Mouse (Mus musculus) heart, embryonic 13.5 days (tissue): Measurements from ENCODE around the gene Ube2c. TPM values are rescaled to one million over a fixed set of nuclear protein-coding genes. Genes with fewer than 3 reads are reported as not detected.

ENCODE experiments used
- ATAC-seq: fragments of 200-750 bp; cut with Nextera tagmentation; 2 replicates; pipeline ENCODE4 v1.8.0; 2017; ENCODE audit warnings: moderate TSS enrichment; ENCODE audit not compliant: insufficient number of reproducible peaks, low FRiP score, low TSS enrichment; ENCODE audit errors: extremely low read depth
- H3K27ac ChIP-seq: fragments of 300-500 bp; sonication (generic); replicated peaks from 2 replicates; pipeline ENCODE4 v1.5.1; 2015; ENCODE audit warnings: moderate library complexity, mild to moderate bottlenecking, inconsistent platforms
- H3K27me3 ChIP-seq: fragments of 300-500 bp; sonication (generic); replicated peaks from 2 replicates; pipeline ENCODE4 v1.6.1; 2015; ENCODE audit warnings: mild to moderate bottlenecking, inconsistent platforms
- H3K36me3 ChIP-seq: fragments of 300-500 bp; sonication (generic); 2 replicates; pipeline ENCODE4 v1.6.1; 2015; ENCODE audit warnings: mild to moderate bottlenecking, inconsistent platforms
- H3K4me1 ChIP-seq: fragments of 300-500 bp; sonication (generic); 2 replicates; pipeline ENCODE4 v1.6.1; 2015; ENCODE audit warnings: inconsistent platforms
- H3K4me2 ChIP-seq: fragments of 300-500 bp; sonication (generic); 2 replicates; pipeline ENCODE4 v1.6.1; 2015; ENCODE audit warnings: inconsistent platforms, mild to moderate bottlenecking, moderate library complexity
- H3K4me3 ChIP-seq: fragments of 300-500 bp; sonication (generic); 2 replicates; pipeline ENCODE4 v1.5.1; 2015; ENCODE audit warnings: moderate library complexity, mild to moderate bottlenecking, inconsistent platforms
- H3K9ac ChIP-seq: fragments of 300-500 bp; sonication (generic); 2 replicates; pipeline ENCODE4 v1.6.1; 2015; ENCODE audit warnings: inconsistent platforms, mild to moderate bottlenecking, moderate library complexity
- H3K9me3 ChIP-seq: fragments of 300-500 bp; sonication (generic); 2 replicates; pipeline ENCODE4 v1.6.1; 2016; ENCODE audit warnings: inconsistent platforms
- WGBS: fragments of 180-500 bp; shearing (Covaris S2); methylation state at CpG from one replicate; pipeline ENCODE4 v1.1.7; 2015; ENCODE audit warnings: mixed read lengths; 5-methylcytosine and 5-hydroxymethylcytosine counted together
- polyA plus RNA-seq: library from polyadenylated mRNA; unstranded; fragments of >200 nt; fragmentation: Nextera tagmentation; extraction: Ambion mirVana; gene quantifications from 2 replicates; pipeline ENCODE4 v1.2.1, GENCODE M21; 2015

Ube2c gene
- polyA plus RNA-seq, 1 experiment from 2014 or later = 434 TPM

- Histone ChIP-seq H3K4me2 (peak overlapping the region; percentile 78), H3K36me3 (peaks cover 66% of the 10 kb centered on the region), H3K27ac (no peak overlapping the region), H3K9me3 (no peaks in the 10 kb centered on the region), H3K27me3 (no peaks in the 10 kb centered on the region), H3K9ac (no peak overlapping the region), H3K4me1 (peaks cover 14% of the 10 kb centered on the region), H3K4me3 (peak overlapping the region; percentile 88)
- 91% methylated on average over 4 of the region's 4 CpGs for WGBS
- ATAC-seq = no peak
Observed at GRCm38 (mm10) chr2:164823969-164824368, 54.3 kb downstream of the Ube2c start.

GRCm38 (mm10) chr2:164825521-164825920 is 55.8 kb downstream of the Ube2c start:
- H3K36me3 ChIP-seq = peaks cover 68% of the 10 kb centered on the region
- WGBS = 90% methylated on average over 17 of the region's 17 CpGs

DNA sequence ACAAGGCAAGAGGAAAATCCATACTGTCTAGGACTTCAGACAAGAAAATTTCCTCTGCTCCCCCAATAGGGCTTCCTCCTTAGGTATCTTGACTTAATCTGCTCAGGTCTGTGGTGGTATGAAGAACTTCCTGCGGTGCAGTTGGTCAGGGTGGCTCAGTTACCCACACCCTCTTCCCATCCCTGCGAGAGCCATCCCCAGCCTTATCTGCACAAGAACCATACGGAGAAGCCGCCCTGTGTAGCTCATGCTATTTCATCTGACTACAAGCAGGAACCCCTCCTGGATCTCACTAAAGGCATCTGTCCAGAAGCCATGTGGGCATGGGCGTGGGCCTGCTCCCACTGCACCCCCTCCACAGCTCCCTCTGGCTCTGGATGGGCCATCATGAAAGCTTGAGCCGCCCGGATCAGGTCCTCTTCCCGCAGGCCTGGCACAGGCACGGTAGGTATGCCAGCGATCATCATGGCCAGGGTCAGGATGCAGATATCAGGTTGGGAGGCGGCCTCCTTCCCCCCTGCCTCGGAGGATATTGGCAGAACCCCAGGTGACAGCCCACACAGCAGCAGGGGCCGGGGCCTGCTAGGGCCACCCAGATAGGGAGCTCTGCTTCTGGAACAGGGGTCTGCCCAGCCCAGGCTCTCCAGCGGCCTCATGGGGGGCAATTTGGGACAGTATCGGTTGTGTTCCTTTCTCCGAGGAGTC is 57.6 kb downstream of the Ube2c start:
- Histone ChIP-seq H3K9ac (no peak overlapping the region), H3K4me1 (peaks cover 27% of the 10 kb centered on the region), H3K4me2 (no peak overlapping the region), H3K27me3 (no peaks in the 10 kb centered on the region), H3K27ac (no peak overlapping the region), H3K4me3 (no peak overlapping the region), H3K36me3 (peaks cover 54% of the 10 kb centered on the region), H3K9me3 (no peaks in the 10 kb centered on the region)
- WGBS = 80% methylated on average over 16 of the region's 16 CpGs
- ATAC-seq = no peak

More at GRCm38 (mm10) chr2:164825521-164825920, 55.8 kb downstream of the Ube2c start:
- peaks cover 14% of the 10 kb centered on the region for H3K4me1 ChIP-seq
- H3K9ac ChIP-seq = no peak overlapping the region
- H3K27ac ChIP-seq = no peak overlapping the region
- no peak for ATAC-seq
- no peak overlapping the region for H3K4me2 ChIP-seq
- no peaks in the 10 kb centered on the region for H3K27me3 ChIP-seq
- no peaks in the 10 kb centered on the region for H3K9me3 ChIP-seq
- H3K4me3 ChIP-seq = no peak overlapping the region

Other genes starting within 250 kb of the Ube2c start
- 11.1 and 12.7 TPM in 2 replicates for gene Wfdc2, start 207.5 kb upstream of the Ube2c start, polyA plus RNA-seq
- not detected in 2 replicates for gene Spint3, start 196.4 kb upstream of the Ube2c start, polyA plus RNA-seq
- gene Wfdc6a, start 184.5 kb upstream of the Ube2c start, polyA plus RNA-seq = 0.44 TPM in 1 of 2 replicates, not detected in the other
- not detected in 2 replicates for gene Eppin, start 176.3 kb upstream of the Ube2c start, polyA plus RNA-seq
- gene Wfdc6b, start 156.4 kb upstream of the Ube2c start, polyA plus RNA-seq = not detected in 2 replicates
- gene Wfdc8, start 156.3 kb upstream of the Ube2c start, polyA plus RNA-seq = not detected in 2 replicates
- not detected in 2 replicates for gene Wfdc16, start 131.1 kb upstream of the Ube2c start, polyA plus RNA-seq
- not detected in 2 replicates for gene Wfdc10, start 113.9 kb upstream of the Ube2c start, polyA plus RNA-seq
- not detected in 2 replicates for gene Wfdc9, start 113.3 kb upstream of the Ube2c start, polyA plus RNA-seq
- gene Wfdc11, start 95.8 kb upstream of the Ube2c start, polyA plus RNA-seq = not detected in 2 replicates
- not detected in 2 replicates for gene Wfdc13, start 84.8 kb upstream of the Ube2c start, polyA plus RNA-seq
- not detected in 2 replicates for gene Spint4, start 71.4 kb upstream of the Ube2c start, polyA plus RNA-seq
- gene Spint5, start 54.6 kb upstream of the Ube2c start, polyA plus RNA-seq = not detected in 2 replicates
- 0.27 and 0.28 TPM in 2 replicates for gene Wfdc3, start 24.0 kb upstream of the Ube2c start, polyA plus RNA-seq
- 55.0 and 56.9 TPM in 2 replicates for gene Dnttip1, start 23.9 kb upstream of the Ube2c start, polyA plus RNA-seq
- gene Tnnc2, start 10.1 kb downstream of the Ube2c start, polyA plus RNA-seq = 1.0 and 3.8 TPM in 2 replicates
- 26.7 and 31.8 TPM in 2 replicates for gene Snx21, start 15.9 kb downstream of the Ube2c start, polyA plus RNA-seq
- gene Acot8, start 35.0 kb downstream of the Ube2c start, polyA plus RNA-seq = 12.0 and 18.0 TPM in 2 replicates
- 5.0 and 5.4 TPM in 2 replicates for gene Zswim3, start 35.2 kb downstream of the Ube2c start, polyA plus RNA-seq
- 8.7 and 9.0 TPM in 2 replicates for gene Zswim1, start 52.8 kb downstream of the Ube2c start, polyA plus RNA-seq
- gene Spata25, start 58.6 kb downstream of the Ube2c start, polyA plus RNA-seq = not detected in 2 replicates
- gene Ctsa, start 63.0 kb downstream of the Ube2c start, polyA plus RNA-seq = 171 and 180 TPM in 2 replicates
- 44.5 and 46.7 TPM in 2 replicates for gene Neurl2, start 63.6 kb downstream of the Ube2c start, polyA plus RNA-seq
- gene Pltp, start 87.8 kb downstream of the Ube2c start, polyA plus RNA-seq = 11.8 and 14.9 TPM in 2 replicates
- gene Pcif1, start 109.4 kb downstream of the Ube2c start, polyA plus RNA-seq = 56.0 and 63.1 TPM in 2 replicates
- 8.8 and 9.2 TPM in 2 replicates for gene Zfp335, start 141.9 kb downstream of the Ube2c start, polyA plus RNA-seq
- 0.33 and 0.36 TPM in 2 replicates for gene Mmp9, start 170.9 kb downstream of the Ube2c start, polyA plus RNA-seq
- 0.42 and 0.56 TPM in 2 replicates for gene Slc12a5, start 190.9 kb downstream of the Ube2c start, polyA plus RNA-seq